Mouse (Mus musculus) heart, embryonic 16.5 days (tissue): ENCODE measurements around the gene Gm21083. TPM values are rescaled to one million over a fixed set of nuclear protein-coding genes. Genes with fewer than 3 reads are reported as not detected.
"Not testable (repeated sequence)": the region's sequence is repeated elsewhere in the genome, so short reads cannot be mapped to it uniquely, and the experiment has no call there.

Experiments
- ATAC-seq: fragments of 200-750 bp; cut with Nextera tagmentation; replicated peaks from 2 replicates; pipeline ENCODE4 v1.8.0; 2017; ENCODE audit warnings: moderate number of reproducible peaks; ENCODE audit not compliant: insufficient read depth, low FRiP score; ENCODE audit errors: extremely low read depth
- H3K27ac ChIP-seq: fragments of 300-500 bp; sonication (generic); 2 replicates; pipeline ENCODE4 v1.5.1; 2014; ENCODE audit warnings: mild to moderate bottlenecking, low read length, control low read depth, moderate library complexity
- H3K27me3 ChIP-seq: fragments of 300-500 bp; sonication (generic); 2 replicates; pipeline ENCODE4 v1.6.1; 2014; ENCODE audit warnings: low read length, mixed read lengths; ENCODE audit not compliant: control insufficient read depth, insufficient read depth
- H3K36me3 ChIP-seq: fragments of 300-500 bp; sonication (generic); 2 replicates; pipeline ENCODE4 v1.6.1; 2014; ENCODE audit not compliant: control insufficient read depth, insufficient read depth
- H3K4me1 ChIP-seq: fragments of 300-500 bp; sonication (generic); 2 replicates; pipeline ENCODE4 v1.6.1; 2014; ENCODE audit warnings: low read length, mixed read lengths; ENCODE audit not compliant: control insufficient read depth, insufficient read depth
- H3K4me2 ChIP-seq: fragments of 300-500 bp; sonication (generic); 2 replicates; pipeline ENCODE4 v1.6.1; 2014; ENCODE audit warnings: low read depth, mild to moderate bottlenecking, control low read depth, low read length
- H3K4me3 ChIP-seq: fragments of 300-500 bp; sonication (generic); 2 replicates; pipeline ENCODE4 v1.5.1; 2014; ENCODE audit warnings: mild to moderate bottlenecking, control low read depth, low read length
- H3K9ac ChIP-seq: fragments of 300-500 bp; sonication (generic); 2 replicates; pipeline ENCODE4 v1.6.1; 2014; ENCODE audit warnings: low read length, control low read depth
- H3K9me3 ChIP-seq: fragments of 300-500 bp; sonication (generic); replicated peaks from 2 replicates; pipeline ENCODE4 v1.6.1; 2016; ENCODE audit warnings: low read length; ENCODE audit not compliant: control insufficient read depth
- WGBS: fragments of 180-500 bp; shearing (Covaris S2); extraction: QIAGEN DNeasy Blood & Tissue Kit; methylation state at CpG from one replicate; pipeline ENCODE4 v1.1.7; 2014; 5-methylcytosine and 5-hydroxymethylcytosine counted together
- polyA plus RNA-seq: library from polyadenylated mRNA; unstranded; fragments of >200 nt; fragmentation: Nextera tagmentation; extraction: Ambion mirVana; gene quantifications from 2 replicates; pipeline ENCODE4 v1.2.1, GENCODE M21; 2015

Gm21083 gene
- polyA plus RNA-seq, 1 experiment from 2014 or later = not detected

DNA sequence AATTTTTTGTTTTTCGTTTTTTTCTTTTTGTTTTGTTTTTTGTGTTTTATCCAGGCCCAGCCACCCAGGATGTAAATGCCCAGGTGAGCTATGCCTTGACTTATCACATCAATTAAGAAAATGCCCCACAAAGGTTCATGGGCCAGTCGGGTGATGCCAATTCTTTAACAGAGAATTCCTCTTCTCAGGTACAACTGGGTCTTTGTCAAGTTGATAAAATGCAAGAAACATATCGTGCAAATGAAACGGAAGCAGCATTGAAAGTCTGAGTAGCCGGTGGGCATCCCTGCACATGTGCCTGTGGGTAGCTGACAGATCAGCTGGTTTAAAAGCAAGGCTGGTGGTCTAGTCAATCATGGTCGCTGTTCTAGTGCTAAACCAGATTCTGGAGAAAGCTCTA is 29.5 kb downstream of the Gm21083 start:
- not testable (repeated sequence) for H3K4me2 ChIP-seq, H3K27me3 ChIP-seq, H3K4me1 ChIP-seq, H3K9ac ChIP-seq, H3K36me3 ChIP-seq, H3K27ac ChIP-seq, H3K4me3 ChIP-seq, ATAC-seq
- WGBS = 58% methylated on average over 5 of the region's 6 CpGs
- H3K9me3 ChIP-seq = peaks cover 15% of the 10 kb centered on the region

DNA sequence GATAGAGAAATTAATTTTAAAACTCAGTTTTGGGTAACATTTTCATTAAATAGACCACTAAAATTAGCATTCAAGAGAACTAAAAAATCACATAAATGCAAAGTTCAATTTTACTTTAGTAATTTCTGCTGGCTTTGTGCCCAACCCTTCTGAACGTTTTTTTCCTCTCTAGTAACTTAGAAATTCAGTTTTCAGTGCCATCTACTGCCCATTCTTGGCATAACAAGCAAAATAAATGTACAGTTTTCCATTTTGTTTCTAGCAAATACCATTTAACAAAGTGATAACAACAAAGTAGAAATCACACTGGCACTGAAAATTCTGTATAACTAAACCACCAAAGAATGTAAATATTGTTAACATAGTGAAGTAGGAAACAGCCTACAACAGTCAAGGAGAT is 33.6 kb downstream of the Gm21083 start:
- not testable (repeated sequence) for ATAC-seq, H3K4me1 ChIP-seq, H3K27ac ChIP-seq, H3K9ac ChIP-seq, H3K4me3 ChIP-seq, H3K4me2 ChIP-seq, H3K9me3 ChIP-seq, H3K27me3 ChIP-seq, H3K36me3 ChIP-seq
- WGBS = 1% methylated on average over 1 of the region's 1 CpGs

DNA sequence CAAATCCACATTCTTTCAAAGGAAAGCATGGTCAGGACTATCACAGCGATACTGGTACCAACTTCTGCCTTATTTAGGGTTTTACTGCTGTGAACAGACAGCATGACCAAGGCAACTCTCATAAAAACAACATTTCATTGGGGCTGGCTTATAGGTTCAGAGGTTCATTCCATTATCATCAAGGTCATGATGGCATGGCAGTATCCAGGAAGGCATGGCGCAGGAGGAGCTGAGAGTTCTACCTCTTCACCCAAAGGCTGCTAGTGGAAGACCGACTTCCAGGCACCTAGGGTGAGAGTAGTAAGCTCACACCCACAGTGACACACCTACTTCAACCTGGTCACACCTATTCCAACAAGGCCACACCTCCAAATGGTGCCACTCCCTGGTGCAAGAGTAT is 39.1 kb downstream of the Gm21083 start:
- H3K9ac ChIP-seq, H3K4me1 ChIP-seq, H3K9me3 ChIP-seq, H3K4me2 ChIP-seq, H3K4me3 ChIP-seq, H3K27me3 ChIP-seq, H3K27ac ChIP-seq, H3K36me3 ChIP-seq, ATAC-seq: not testable (repeated sequence)
- 67% methylated on average over 3 of the region's 3 CpGs for WGBS

DNA sequence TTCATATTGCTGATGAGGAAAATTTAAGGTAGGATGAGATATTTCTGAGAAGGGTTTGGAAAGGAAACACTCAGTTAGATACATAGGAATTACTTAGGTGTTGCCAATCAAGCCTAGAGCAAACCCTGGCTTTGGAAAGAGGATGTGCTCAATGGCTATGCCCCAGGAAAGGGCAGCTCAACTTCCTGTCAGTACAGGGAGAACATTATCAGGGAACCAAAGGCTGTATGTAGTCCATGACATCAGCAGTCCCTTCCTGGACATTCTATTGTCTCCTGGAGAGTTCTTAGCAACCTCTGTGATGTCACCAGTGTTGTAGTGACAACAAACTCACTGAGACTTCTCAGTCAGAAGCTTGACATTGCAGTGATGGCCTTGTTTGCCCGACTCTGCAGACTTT is 41.6 kb downstream of the Gm21083 start, which contains the start of gene Speer4d:
TSS of gene Speer4d (plus strand) at position 301 of the 400 bp plus-strand sequence.
- H3K4me2 ChIP-seq, H3K27me3 ChIP-seq, H3K9me3 ChIP-seq, H3K27ac ChIP-seq, H3K36me3 ChIP-seq, H3K9ac ChIP-seq, H3K4me1 ChIP-seq, ATAC-seq, H3K4me3 ChIP-seq: not testable (repeated sequence)
- 49% methylated on average over 1 of the region's 1 CpGs for WGBS

DNA sequence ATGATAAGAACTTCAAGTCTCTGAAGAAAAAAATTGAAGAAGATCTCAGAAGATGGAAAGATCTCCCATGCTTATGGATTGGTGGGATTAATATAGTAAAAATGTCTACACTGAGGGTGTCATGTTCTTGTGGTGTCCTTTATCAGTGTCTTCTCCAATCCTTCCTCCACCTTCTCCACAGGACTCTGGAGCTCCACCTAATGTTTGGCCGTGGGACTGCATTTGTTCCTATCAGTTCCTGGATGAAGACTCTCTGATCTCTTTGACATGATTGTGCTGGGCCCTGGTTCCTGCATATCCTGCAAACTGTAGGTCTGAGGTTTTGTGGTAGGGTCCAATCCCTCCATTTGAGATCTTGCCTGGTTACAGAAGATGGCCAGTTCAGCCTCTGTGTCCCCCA is 51.0 kb downstream of the Gm21083 start:
- WGBS = 10% methylated on average over 1 of the region's 1 CpGs
- H3K4me3 ChIP-seq, H3K4me1 ChIP-seq, H3K36me3 ChIP-seq, ATAC-seq, H3K27ac ChIP-seq, H3K9me3 ChIP-seq, H3K27me3 ChIP-seq, H3K4me2 ChIP-seq, H3K9ac ChIP-seq: not testable (repeated sequence)

DNA sequence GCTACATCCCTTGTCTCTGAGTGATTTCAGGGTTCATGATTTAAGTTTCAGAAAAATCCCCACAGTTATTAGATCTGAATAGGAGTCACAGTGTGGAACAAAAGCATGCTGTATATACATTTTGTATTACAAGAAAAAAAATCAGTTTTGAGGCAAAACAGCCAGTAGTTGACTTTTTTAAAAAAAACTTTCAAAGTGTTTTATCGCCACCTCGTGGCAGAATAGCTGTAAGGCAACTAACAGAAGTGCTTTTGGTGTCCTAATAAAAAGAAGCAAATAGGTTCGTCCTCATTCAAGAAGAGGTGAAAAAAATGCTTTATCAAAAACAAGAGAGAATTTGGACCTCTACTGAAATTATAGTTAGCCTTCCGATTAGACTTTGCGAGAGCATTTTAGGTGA is 52.9 kb downstream of the Gm21083 start:
- not testable (repeated sequence) for ATAC-seq, H3K4me1 ChIP-seq, H3K36me3 ChIP-seq, H3K9me3 ChIP-seq, H3K27me3 ChIP-seq, H3K9ac ChIP-seq, H3K4me3 ChIP-seq, H3K27ac ChIP-seq, H3K4me2 ChIP-seq
- WGBS = 24% methylated on average over 5 of the region's 5 CpGs

Other genes starting within 250 kb of the Gm21083 start
- gene Gm21149, start 100.8 kb upstream of the Gm21083 start, polyA plus RNA-seq = 0.26 and 0.32 TPM in 2 replicates
- not detected in 2 replicates for gene Gm21190, start 48.1 kb upstream of the Gm21083 start, polyA plus RNA-seq
- not detected in 2 replicates for gene Speer4d, start 41.7 kb downstream of the Gm21083 start, polyA plus RNA-seq
- not detected in 2 replicates for gene 4930572O03Rik, start 79.7 kb downstream of the Gm21083 start, polyA plus RNA-seq
- gene Speer4c, start 136.9 kb downstream of the Gm21083 start, polyA plus RNA-seq = not detected in 2 replicates